Mouse (Mus musculus) ES-E14 (cell line): ENCODE data around the gene Nr1i3. TPM values are rescaled to one million over a fixed set of nuclear protein-coding genes. Genes with fewer than 3 reads are reported as not detected.
"Not testable (repeated sequence)": the region's sequence is repeated elsewhere in the genome, so short reads cannot be mapped to it uniquely, and the experiment has no call there.

ENCODE experiments used
- DNase-seq: peaks from one replicate; pipeline ENCODE4 v3.0.0-alpha.2; 2013; ENCODE audit warnings: low read depth, low spot score
- H3K27ac ChIP-seq: 2 replicates; pipeline ENCODE4 v1.5.1; 2012; ENCODE audit warnings: low read depth, mild to moderate bottlenecking, low read length, moderate library complexity, mixed read lengths; ENCODE audit not compliant: poor library complexity, insufficient read depth, severe bottlenecking
- H3K36me3 ChIP-seq: 2 replicates; pipeline ENCODE4 v1.6.1; 2012; ENCODE audit warnings: mild to moderate bottlenecking, low read length, moderate library complexity, mixed read lengths; ENCODE audit not compliant: control insufficient read depth, poor library complexity, insufficient read depth, severe bottlenecking
- H3K4me1 ChIP-seq, 2 experiments: fragments of 150-350 bp in 1 of 2; sonication (generic) in 1 of 2; 2 replicates each; pipeline ENCODE4 v1.6.1; 2012; ENCODE audit warnings: low read length in 2 of 2, mild to moderate bottlenecking in 1 of 2, mixed read lengths in 1 of 2; ENCODE audit not compliant: control insufficient read depth in 2 of 2, insufficient read depth in 2 of 2, poor library complexity in 1 of 2
- H3K4me3 ChIP-seq, 2 experiments: fragments of 150-350 bp in 1 of 2; sonication (generic) in 1 of 2; 2 replicates each; pipeline ENCODE4 v1.5.1; 2012; ENCODE audit warnings: low read length in 2 of 2, low read depth in 1 of 2, mild to moderate bottlenecking in 1 of 2, mixed read lengths in 1 of 2; ENCODE audit not compliant: insufficient read depth in 1 of 2, poor library complexity in 1 of 2, severe bottlenecking in 1 of 2
- H3K9ac ChIP-seq: 2 replicates; pipeline ENCODE4 v1.6.1; 2012; ENCODE audit warnings: low read depth, mild to moderate bottlenecking, low read length, mixed read lengths; ENCODE audit not compliant: poor library complexity, insufficient read depth, severe bottlenecking
- H3K9me3 ChIP-seq: fragments of 150-350 bp; sonication (generic); 2 replicates; pipeline ENCODE4 v1.6.1; 2012; ENCODE audit warnings: low read depth, mild to moderate bottlenecking, low read length; ENCODE audit not compliant: control insufficient read depth, insufficient read depth
- CHD2 ChIP-seq: IDR thresholded peaks from 2 replicates; pipeline ENCODE4 v1.6.1; 2014; ENCODE audit warnings: mild to moderate bottlenecking, low read depth, low read length, inconsistent platforms
- HCFC1 ChIP-seq: IDR thresholded peaks from 2 replicates; pipeline ENCODE4 v1.6.1; 2012; ENCODE audit warnings: low read length, inconsistent platforms, borderline replicate concordance; ENCODE audit not compliant: insufficient read depth
- MAFK ChIP-seq: IDR thresholded peaks from 2 replicates; pipeline ENCODE4 v1.6.1; 2014; ENCODE audit warnings: mild to moderate bottlenecking, low read depth, low read length, inconsistent platforms; ENCODE audit not compliant: insufficient read depth
- ZC3H11A ChIP-seq: IDR thresholded peaks from 2 replicates; pipeline ENCODE4 v1.6.1; 2012; ENCODE audit warnings: low read depth, mild to moderate bottlenecking, inconsistent platforms, low read length, borderline replicate concordance
- ZNF384 ChIP-seq: IDR thresholded peaks from 2 replicates; pipeline ENCODE4 v1.6.1; 2012; ENCODE audit warnings: low read depth, low read length, inconsistent platforms
- in situ Hi-C, 2 experiments: fragments of 600-800 bp; cut with MboI; formaldehyde crosslinking; loops; one replicate each; pipeline ENCODE4 v1.15.1; 2025; ENCODE audit warnings: low sequenced_read_pairs in 2 of 2, inconsistent platforms in 1 of 2; ENCODE audit not compliant: unreplicated experiment in 2 of 2
- total RNA-seq: library from RNA; depleted of rRNA; stranded (reverse); fragments of 300-350 nt; gene quantifications from 2 replicates; pipeline ENCODE4 v1.2.3, GENCODE M21; 2012

Nr1i3 gene
- total RNA-seq, 1 experiment: 0.71 TPM

DNA sequence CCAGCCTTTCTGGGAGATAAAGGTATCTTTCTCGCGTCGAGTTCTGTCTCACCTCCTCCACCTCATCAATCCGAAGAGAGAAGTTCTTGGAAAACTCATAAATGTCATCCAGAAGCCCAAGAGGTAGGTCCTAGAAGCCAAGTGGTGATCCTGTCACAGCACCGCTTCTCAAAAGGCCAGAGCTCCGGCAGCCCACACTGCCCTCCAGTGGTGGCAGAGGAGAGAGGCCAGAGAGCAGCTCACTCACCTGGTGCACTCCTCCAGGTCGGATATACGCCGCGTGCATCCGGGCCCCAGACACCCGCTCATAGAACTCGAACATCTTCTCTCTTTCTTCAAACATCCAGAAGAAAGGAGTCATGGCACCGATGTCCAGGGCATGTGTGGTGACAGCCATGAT, 24.7 kb downstream of the Nr1i3 start:
- H3K4me3 ChIP-seq: no peak overlapping the region
- no peaks in the 10 kb centered on the region for H3K9me3 ChIP-seq
- no peak for TF ChIP-seq HCFC1
- no peak for TF ChIP-seq CHD2
- TF ChIP-seq ZNF384: no peak
- TF ChIP-seq ZC3H11A: peak; percentile 73; the same call in 1 of the 2 replicates
- peak; percentile 79 for DNase-seq
- H3K27ac ChIP-seq: no peak overlapping the region
- H3K4me1 ChIP-seq: peaks cover 2 to 8% of the 10 kb centered on the region in 2 experiments; a peak in 2 of 4 replicates
- in situ Hi-C loops: loop anchor here in 1 of 2 experiments (25.0 kb wide), 1 partner anchor 351 kb away; the partner anchor contains the start of genes Dusp12 and Gm26620
- H3K9ac ChIP-seq: peak overlapping the region; percentile 56; the same call in 1 of the 2 replicates
- peaks cover 41% of the 10 kb centered on the region for H3K36me3 ChIP-seq

GRCm38 (mm10) chr1:171239992-171240744, 26.4 kb downstream of the Nr1i3 start:
- Histone ChIP-seq H3K9ac (no peak overlapping the region), H3K9me3 (no peaks in the 10 kb centered on the region), H3K4me3 (no peak overlapping the region), H3K27ac (no peak overlapping the region), H3K4me1 (peaks cover 2 to 6% of the 10 kb centered on the region in 2 experiments; a peak in 2 of 4 replicates), H3K36me3 (peaks cover 39% of the 10 kb centered on the region)
- in situ Hi-C loops: loop anchor here (5.0 to 25.0 kb wide), 3 partner anchors 125 to 353 kb away; partner anchors contain the start of genes Cfap126 (in 2 of the 2), Dusp12 (in 1 of the 2) and Gm26620 (in 1 of the 2)
- DNase-seq: no peak
- TF ChIP-seq ZNF384: no peak
- TF ChIP-seq ZC3H11A: no peak
- TF ChIP-seq MAFK: no peak
- TF ChIP-seq HCFC1: no peak
- TF ChIP-seq CHD2: no peak

- Histone ChIP-seq H3K4me3 (no peak overlapping the region), H3K4me1 (peaks cover 2 to 6% of the 10 kb centered on the region in 2 experiments; a peak in 2 of 4 replicates), H3K27ac (no peak overlapping the region), H3K9ac (no peak overlapping the region), H3K9me3 (no peaks in the 10 kb centered on the region), H3K36me3 (peaks cover 36% of the 10 kb centered on the region)
- TF ChIP-seq CHD2 (no peak), HCFC1 (no peak), ZNF384 (no peak), MAFK (no peak), ZC3H11A (no peak)
- in situ Hi-C loops: loop anchor here (5.0 to 25.0 kb wide), 3 partner anchors 126 to 354 kb away; partner anchors contain the start of genes Cfap126 (in 2 of the 2), Dusp12 (in 1 of the 2) and Gm26620 (in 1 of the 2)
- no peak for DNase-seq
Observed at GRCm38 (mm10) chr1:171240911-171241310, 27.1 kb downstream of the Nr1i3 start.

DNA sequence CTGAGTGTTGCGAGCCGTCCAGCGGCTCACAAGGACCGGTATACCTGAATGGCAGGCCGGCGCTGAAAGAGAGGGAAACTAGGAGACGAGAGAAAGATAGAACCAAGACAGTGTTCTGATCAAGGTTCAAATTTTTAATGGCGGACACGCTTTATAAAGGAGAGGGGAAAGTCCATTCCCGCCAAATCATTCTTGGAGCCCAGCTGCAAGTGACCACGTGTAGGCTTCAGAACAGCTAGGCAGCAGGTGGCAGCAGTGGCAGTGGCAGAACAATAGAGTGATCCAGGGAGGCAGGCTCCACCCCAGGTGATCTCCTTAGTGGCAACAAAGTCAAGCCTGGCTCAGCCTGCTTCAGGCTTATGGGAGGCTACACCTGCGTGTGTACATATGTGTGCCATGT, 28.2 kb downstream of the Nr1i3 start:
- H3K4me1 ChIP-seq, H3K9me3 ChIP-seq, H3K9ac ChIP-seq, DNase-seq, H3K4me3 ChIP-seq, H3K27ac ChIP-seq: not testable (repeated sequence)
- in situ Hi-C loops: loop anchor here (5.0 to 25.0 kb wide), 3 partner anchors 127 to 355 kb away; partner anchors contain the start of genes Cfap126 (in 2 of the 2), Dusp12 (in 1 of the 2) and Gm26620 (in 1 of the 2)
- peaks cover 28% of the 10 kb centered on the region for H3K36me3 ChIP-seq
